Mouse (Mus musculus): ENCODE measurements around the gene Gm11146.

The Gm11146 gene

DNA sequence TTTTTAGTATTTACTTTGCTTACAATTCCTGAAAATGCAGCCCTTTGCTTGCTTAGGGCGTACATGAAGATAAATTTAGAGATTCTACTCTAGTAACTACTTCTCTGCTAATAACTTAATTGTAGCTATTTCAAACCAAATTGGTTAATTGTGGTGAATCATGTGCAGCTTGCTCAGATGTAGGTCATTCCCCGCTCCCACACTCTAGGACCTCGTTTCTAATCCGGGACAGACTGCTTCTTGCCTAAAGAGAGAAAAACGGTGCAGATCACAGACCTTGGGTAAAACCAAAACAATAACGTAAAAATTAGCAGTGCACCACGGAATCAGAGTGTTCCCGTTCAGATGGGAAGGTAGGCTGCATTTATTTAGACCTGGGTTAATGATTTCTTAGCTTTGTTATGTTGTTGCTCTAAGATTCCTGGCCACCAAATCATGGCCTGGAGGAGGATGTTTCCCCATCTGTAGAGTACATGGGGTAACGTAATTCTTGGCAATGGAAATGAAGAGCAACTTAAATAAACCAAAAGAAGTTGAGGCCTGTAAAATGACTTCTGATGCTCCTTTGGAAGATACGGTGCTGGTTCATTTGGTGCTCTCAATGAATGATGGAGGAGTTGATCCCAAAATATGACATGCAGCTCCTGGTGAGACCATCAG is 45.3 kb downstream of the Gm11146 start:
- DNase-seq (ENCODE audit: low spot score) = no peak

DNA sequence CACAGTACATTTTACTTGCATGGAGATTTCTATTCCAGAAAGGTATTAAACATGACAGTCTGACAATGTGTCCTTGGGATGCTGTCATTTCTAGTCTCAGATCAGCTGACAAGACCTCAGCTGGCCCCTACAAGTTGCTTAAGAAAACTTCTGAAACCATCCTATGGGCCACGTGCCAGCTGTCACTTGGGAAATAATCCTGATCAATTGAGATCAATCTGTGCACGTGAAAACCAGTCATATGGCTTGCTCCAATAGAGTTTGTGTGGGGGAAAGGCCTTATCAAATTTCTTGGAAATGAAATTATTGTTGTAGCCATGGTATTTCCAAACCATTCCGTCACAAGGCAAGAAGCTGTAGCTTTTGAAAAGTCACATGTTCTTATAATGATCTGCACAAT is 50.8 kb downstream of the Gm11146 start:
- no peak for DNase-seq (ENCODE audit: low spot score)

Data from embryo, embryonic 10.5 days (tissue).